Mouse (Mus musculus): ENCODE measurements around the gene Sec22a. TPM values are rescaled to one million over a fixed set of nuclear protein-coding genes. Genes with fewer than 3 reads are reported as not detected.

Sec22a gene
- polyA plus RNA-seq, 1 experiment from 2014 or later = 33.7 TPM

DNA sequence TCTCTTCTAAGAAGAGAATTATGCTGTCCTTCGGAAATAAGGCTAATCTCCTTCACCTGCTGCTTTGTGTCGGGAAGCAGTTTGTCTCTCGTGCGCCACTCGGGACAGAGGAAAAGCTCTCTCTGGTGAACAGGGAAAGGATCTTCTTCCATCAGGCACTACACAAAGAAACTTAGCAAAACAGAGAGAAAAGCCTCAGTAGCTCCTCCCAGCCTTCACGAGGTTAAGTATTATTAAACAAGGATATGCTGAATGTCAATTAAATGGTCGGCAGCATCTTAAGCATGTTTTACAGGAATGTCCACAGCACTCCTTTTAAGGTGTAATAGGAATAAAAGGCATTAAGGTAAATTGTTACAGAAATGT lies 328 bp upstream of the Sec22a start:
- Histone ChIP-seq H3K4me3 (peak overlapping the region; percentile 86), H3K4me1 (replicated peaks) (peaks cover 3% of the 10 kb centered on the region), H3K36me3 (peaks cover 9% of the 10 kb centered on the region; the same call in 1 of the 2 replicates), H3K9me3 (replicated peaks) (no peaks in the 10 kb centered on the region), H3K27ac (ENCODE audit: poor library complexity, severe bottlenecking) (no peak overlapping the region), H3K9ac (peak overlapping the region; percentile 41; the same call in 1 of the 2 replicates), H3K4me2 (peak overlapping the region; percentile 94), H3K27me3 (replicated peaks) (no peaks in the 10 kb centered on the region)
- 1% methylated on average over 7 of the region's 7 CpGs for WGBS
- ATAC-seq (ENCODE audit: insufficient number of reproducible peaks, low FRiP score) = peak; percentile 23; the same call in 1 of the 2 replicates

DNA sequence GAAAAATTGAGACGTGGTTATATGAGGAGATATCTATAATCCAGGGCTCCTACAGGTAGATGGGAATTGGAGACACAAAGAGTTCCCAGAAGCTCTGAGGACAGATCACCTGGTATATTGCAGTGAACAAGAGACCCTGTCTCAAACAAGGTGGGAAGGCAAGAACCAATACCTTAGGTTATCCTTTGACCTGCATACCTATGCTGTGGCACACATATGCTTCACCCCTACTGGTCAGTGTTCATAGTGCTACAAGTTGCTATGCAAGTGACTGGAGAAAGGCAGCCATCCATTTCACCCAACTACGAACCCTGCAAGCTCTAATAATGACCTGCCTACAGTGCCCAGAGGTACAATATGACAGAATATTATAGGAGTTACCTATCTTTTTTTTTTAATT lies 1.5 kb downstream of the Sec22a start:
- Histone ChIP-seq H3K9me3 (replicated peaks) (no peaks in the 10 kb centered on the region), H3K4me3 (no peak overlapping the region), H3K36me3 (peaks cover 18% of the 10 kb centered on the region), H3K27ac (ENCODE audit: poor library complexity, severe bottlenecking) (no peak overlapping the region), H3K9ac (no peak overlapping the region), H3K27me3 (replicated peaks) (no peaks in the 10 kb centered on the region), H3K4me1 (replicated peaks) (peaks cover 3% of the 10 kb centered on the region), H3K4me2 (no peak overlapping the region)
- ATAC-seq (ENCODE audit: insufficient number of reproducible peaks, low FRiP score) = no peak
- 84% methylated on average over 2 of the region's 2 CpGs for WGBS

GRCm38 (mm10) chr16:35360593-35360992 lies 3.1 kb downstream of the Sec22a start:
- Histone ChIP-seq H3K4me3 (no peak overlapping the region), H3K9me3 (replicated peaks) (no peaks in the 10 kb centered on the region), H3K4me1 (replicated peaks) (peaks cover 7% of the 10 kb centered on the region), H3K4me2 (no peak overlapping the region), H3K27ac (ENCODE audit: poor library complexity, severe bottlenecking) (no peak overlapping the region), H3K9ac (no peak overlapping the region), H3K36me3 (peaks cover 18% of the 10 kb centered on the region), H3K27me3 (replicated peaks) (no peaks in the 10 kb centered on the region)
- WGBS = 28% methylated on average over 6 of the region's 6 CpGs
- ATAC-seq (ENCODE audit: insufficient number of reproducible peaks, low FRiP score) = no peak

GRCm38 (mm10) chr16:35357449-35357848 lies 6.3 kb downstream of the Sec22a start:
- 81% methylated on average over 1 of the region's 1 CpGs for WGBS
- no peak for ATAC-seq (ENCODE audit: insufficient number of reproducible peaks, low FRiP score)

GRCm38 (mm10) chr16:35330451-35330850 lies 33.3 kb downstream of the Sec22a start:
- Histone ChIP-seq H3K9ac (no peak overlapping the region), H3K4me1 (replicated peaks) (no peaks in the 10 kb centered on the region), H3K36me3 (peaks cover 18% of the 10 kb centered on the region), H3K27me3 (replicated peaks) (no peaks in the 10 kb centered on the region), H3K4me2 (no peak overlapping the region), H3K27ac (ENCODE audit: poor library complexity, severe bottlenecking) (no peak overlapping the region), H3K9me3 (replicated peaks) (no peaks in the 10 kb centered on the region), H3K4me3 (no peak overlapping the region)
- ATAC-seq (ENCODE audit: insufficient number of reproducible peaks, low FRiP score) = no peak
- 88% methylated on average over 1 of the region's 1 CpGs for WGBS

More at GRCm38 (mm10) chr16:35357449-35357848, 6.3 kb downstream of the Sec22a start:
- no peak overlapping the region for H3K4me3 ChIP-seq
- H3K4me2 ChIP-seq = no peak overlapping the region
- no peak overlapping the region for H3K9ac ChIP-seq
- H3K27ac ChIP-seq (ENCODE audit: poor library complexity, severe bottlenecking) = no peak overlapping the region
- peaks cover 4% of the 10 kb centered on the region; the same call in 1 of the 2 replicates for H3K4me1 ChIP-seq (replicated peaks)
- H3K9me3 ChIP-seq (replicated peaks) = no peaks in the 10 kb centered on the region
- no peaks in the 10 kb centered on the region for H3K27me3 ChIP-seq (replicated peaks)
- peaks cover 23% of the 10 kb centered on the region for H3K36me3 ChIP-seq

GRCm38 (mm10) chr16:35319773-35320172 lies 43.9 kb downstream of the Sec22a start:
- Histone ChIP-seq H3K9me3 (replicated peaks) (no peaks in the 10 kb centered on the region), H3K4me1 (replicated peaks) (no peaks in the 10 kb centered on the region), H3K27ac (ENCODE audit: poor library complexity, severe bottlenecking) (no peak overlapping the region), H3K4me3 (no peak overlapping the region), H3K9ac (no peak overlapping the region), H3K4me2 (no peak overlapping the region), H3K27me3 (replicated peaks) (no peaks in the 10 kb centered on the region), H3K36me3 (peaks cover 6% of the 10 kb centered on the region; the same call in 1 of the 2 replicates)
- 83% methylated on average over 2 of the region's 2 CpGs for WGBS
- no peak for ATAC-seq (ENCODE audit: insufficient number of reproducible peaks, low FRiP score)

GRCm38 (mm10) chr16:35319335-35319734 lies 44.4 kb downstream of the Sec22a start:
- Histone ChIP-seq H3K27me3 (replicated peaks) (no peaks in the 10 kb centered on the region), H3K36me3 (peaks cover 7% of the 10 kb centered on the region; the same call in 1 of the 2 replicates), H3K4me2 (no peak overlapping the region), H3K4me1 (replicated peaks) (no peaks in the 10 kb centered on the region), H3K9ac (no peak overlapping the region), H3K4me3 (no peak overlapping the region), H3K9me3 (replicated peaks) (no peaks in the 10 kb centered on the region), H3K27ac (ENCODE audit: poor library complexity, severe bottlenecking) (no peak overlapping the region)
- WGBS = 46% methylated on average over 4 of the region's 4 CpGs
- no peak for ATAC-seq (ENCODE audit: insufficient number of reproducible peaks, low FRiP score)

DNA sequence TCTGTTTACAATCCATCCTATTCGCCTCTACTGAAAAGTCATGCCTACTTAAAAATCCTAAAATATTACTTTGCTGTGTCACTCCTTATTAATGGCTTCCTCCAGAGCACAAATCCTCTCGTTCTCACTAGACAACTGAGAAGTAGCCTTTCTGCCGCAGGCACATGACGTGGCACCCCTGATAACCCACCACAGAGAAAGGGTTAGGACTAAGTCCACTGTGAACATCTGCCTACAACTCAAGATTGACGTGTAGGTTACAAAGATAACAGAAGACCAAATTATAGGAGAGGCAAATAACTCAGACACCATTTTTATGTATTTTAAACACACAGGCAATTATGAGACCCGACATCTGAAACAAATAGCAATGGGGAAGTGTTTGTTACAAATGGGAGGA lies 45.3 kb downstream of the Sec22a start:
- ATAC-seq (ENCODE audit: insufficient number of reproducible peaks, low FRiP score) = no peak
- H3K4me1 ChIP-seq (replicated peaks) = no peaks in the 10 kb centered on the region

GRCm38 (mm10) chr16:35317460-35317859 lies 46.3 kb downstream of the Sec22a start:
- no peaks in the 10 kb centered on the region for H3K4me1 ChIP-seq (replicated peaks)
- WGBS = 83% methylated on average over 5 of the region's 5 CpGs
- H3K4me3 ChIP-seq = no peak overlapping the region
- H3K36me3 ChIP-seq = peaks cover 15% of the 10 kb centered on the region
- no peak overlapping the region for H3K4me2 ChIP-seq
- no peak overlapping the region for H3K27ac ChIP-seq (ENCODE audit: poor library complexity, severe bottlenecking)
- no peak for ATAC-seq (ENCODE audit: insufficient number of reproducible peaks, low FRiP score)
- H3K27me3 ChIP-seq (replicated peaks) = no peaks in the 10 kb centered on the region
- H3K9ac ChIP-seq = no peak overlapping the region
- no peaks in the 10 kb centered on the region for H3K9me3 ChIP-seq (replicated peaks)

More for the DNA sequence above, 45.3 kb downstream of the Sec22a start:
- 64% methylated on average over 6 of the region's 6 CpGs for WGBS
- H3K4me3 ChIP-seq = no peak overlapping the region
- H3K9me3 ChIP-seq (replicated peaks) = no peaks in the 10 kb centered on the region
- H3K27ac ChIP-seq (ENCODE audit: poor library complexity, severe bottlenecking) = no peak overlapping the region
- H3K9ac ChIP-seq = no peak overlapping the region
- no peak overlapping the region for H3K4me2 ChIP-seq
- H3K27me3 ChIP-seq (replicated peaks) = no peaks in the 10 kb centered on the region
- peaks cover 13% of the 10 kb centered on the region for H3K36me3 ChIP-seq

DNA sequence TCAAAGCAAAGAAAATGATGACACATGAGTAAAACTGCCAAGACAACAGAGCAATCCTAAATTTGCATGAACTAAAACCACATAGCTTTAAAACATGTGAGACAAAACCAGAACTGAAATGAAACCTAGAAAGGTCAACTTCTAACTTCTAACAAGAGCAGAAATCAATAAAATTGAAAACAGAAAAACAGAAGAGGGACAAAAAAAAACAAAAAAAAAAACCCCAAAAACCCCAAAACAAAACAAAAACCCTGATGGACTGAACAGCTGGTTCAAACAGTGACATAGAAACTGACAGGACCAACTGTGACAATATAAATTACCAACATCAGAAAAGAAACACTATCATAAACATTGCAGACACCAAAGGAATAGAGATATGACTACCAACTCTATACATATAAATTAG lies 46.9 kb downstream of the Sec22a start:
- Histone ChIP-seq H3K27me3 (replicated peaks) (no peaks in the 10 kb centered on the region), H3K9ac (no peak overlapping the region), H3K4me1 (replicated peaks) (no peaks in the 10 kb centered on the region), H3K4me3 (no peak overlapping the region), H3K27ac (ENCODE audit: poor library complexity, severe bottlenecking) (no peak overlapping the region), H3K36me3 (peaks cover 15% of the 10 kb centered on the region), H3K4me2 (no peak overlapping the region), H3K9me3 (replicated peaks) (no peaks in the 10 kb centered on the region)
- no peak for ATAC-seq (ENCODE audit: insufficient number of reproducible peaks, low FRiP score)

DNA sequence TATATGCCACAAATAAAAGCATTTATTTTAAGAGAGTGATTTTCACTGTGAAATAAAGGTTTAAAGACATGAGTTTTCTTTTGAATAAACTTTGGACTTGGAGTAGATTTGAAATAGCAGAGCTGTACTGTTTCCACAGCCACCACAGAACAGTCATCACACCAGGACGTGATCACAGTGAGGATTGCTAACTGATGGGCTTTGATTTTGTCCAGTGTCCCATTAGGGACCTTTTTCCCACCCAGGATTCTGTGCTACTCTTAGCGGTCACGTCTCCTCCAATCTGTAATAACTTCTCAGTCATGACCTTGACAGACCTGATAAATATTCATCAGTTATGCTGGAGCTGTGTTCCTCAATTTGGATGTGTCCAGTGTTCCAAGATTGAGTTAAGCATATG lies 48.2 kb downstream of the Sec22a start:
- no peak overlapping the region for H3K9ac ChIP-seq
- peaks cover 11% of the 10 kb centered on the region for H3K4me1 ChIP-seq (replicated peaks)
- WGBS = 60% methylated on average over 3 of the region's 3 CpGs
- ATAC-seq (ENCODE audit: insufficient number of reproducible peaks, low FRiP score) = no peak
- H3K36me3 ChIP-seq = peaks cover 15% of the 10 kb centered on the region
- no peaks in the 10 kb centered on the region for H3K27me3 ChIP-seq (replicated peaks)
- H3K9me3 ChIP-seq (replicated peaks) = no peaks in the 10 kb centered on the region
- H3K4me2 ChIP-seq = no peak overlapping the region
- H3K4me3 ChIP-seq = no peak overlapping the region
- no peak overlapping the region for H3K27ac ChIP-seq (ENCODE audit: poor library complexity, severe bottlenecking)

GRCm38 (mm10) chr16:35311586-35311985 lies 52.1 kb downstream of the Sec22a start:
- no peak overlapping the region for H3K4me3 ChIP-seq
- H3K9ac ChIP-seq = no peak overlapping the region
- peaks cover 11% of the 10 kb centered on the region for H3K36me3 ChIP-seq
- ATAC-seq (ENCODE audit: insufficient number of reproducible peaks, low FRiP score) = no peak
- no peaks in the 10 kb centered on the region for H3K9me3 ChIP-seq (replicated peaks)
- no peak overlapping the region for H3K27ac ChIP-seq (ENCODE audit: poor library complexity, severe bottlenecking)
- no peak overlapping the region for H3K4me2 ChIP-seq
- H3K4me1 ChIP-seq (replicated peaks) = peaks cover 34% of the 10 kb centered on the region
- no peaks in the 10 kb centered on the region for H3K27me3 ChIP-seq (replicated peaks)
- WGBS = 36% methylated on average over 8 of the region's 8 CpGs
